Mouse (Mus musculus): ENCODE data around the gene Foxj3.

Foxj3 gene

DNA sequence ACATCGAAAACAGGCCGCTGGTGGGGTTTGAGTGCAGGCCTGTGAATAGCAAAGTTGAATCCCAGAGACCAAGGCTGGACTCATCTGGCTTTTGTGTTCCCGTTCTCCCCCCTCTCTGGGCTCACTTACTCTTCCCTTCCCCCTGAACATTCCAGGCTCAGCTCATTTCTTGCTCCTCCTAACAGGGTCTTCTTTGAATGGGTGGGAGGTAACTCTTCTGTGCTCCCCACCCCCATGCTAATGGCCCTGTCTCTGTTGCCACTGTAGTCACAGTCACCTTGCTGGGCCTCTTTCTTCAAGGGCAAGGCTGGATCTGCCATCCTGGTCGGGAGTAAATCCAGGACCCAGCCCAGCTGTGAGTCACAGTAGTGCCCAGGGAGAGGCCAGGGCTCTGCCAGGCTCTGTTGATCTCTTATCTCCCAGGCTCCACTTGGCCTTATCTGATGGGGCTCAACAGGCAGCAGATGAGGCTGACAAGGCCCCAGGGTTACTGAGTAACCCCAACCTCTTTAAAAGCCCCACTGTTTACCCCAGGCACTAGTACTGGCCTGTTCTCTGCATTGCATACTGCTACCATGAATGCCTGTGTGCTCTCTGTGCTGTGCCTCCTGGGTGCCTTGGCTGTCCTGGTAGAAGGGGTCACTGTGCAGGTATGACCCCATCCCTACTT, 100.5 kb downstream of the Foxj3 start, which contains the start of gene Guca2a:
Gene Guca2a (plus strand): TSS at position 529 of the 670 bp plus-strand sequence.
- peak; percentile 26 for DNase-seq (ENCODE audit: low spot score)

DNA sequence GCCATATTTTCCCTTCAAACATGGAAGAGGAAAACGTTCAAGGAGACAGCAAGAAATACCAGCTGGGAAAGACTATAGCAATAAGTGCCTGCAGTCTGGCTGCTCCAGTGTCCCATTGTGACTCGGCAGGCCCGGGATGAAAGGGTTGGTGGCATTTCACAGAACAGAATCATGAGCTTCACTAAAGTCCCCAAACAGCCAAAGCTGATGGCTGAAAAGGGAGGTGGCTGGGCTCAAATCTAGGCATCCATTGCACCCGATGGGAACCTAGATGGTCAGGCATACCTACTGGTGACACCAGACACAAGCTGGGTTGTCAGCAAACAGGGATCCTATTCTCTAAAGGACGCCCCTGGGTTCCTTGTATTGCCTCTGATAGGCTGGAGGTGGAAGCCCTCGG, 101.1 kb downstream of the Foxj3 start:
- DNase-seq (ENCODE audit: low spot score), result no peak

DNA sequence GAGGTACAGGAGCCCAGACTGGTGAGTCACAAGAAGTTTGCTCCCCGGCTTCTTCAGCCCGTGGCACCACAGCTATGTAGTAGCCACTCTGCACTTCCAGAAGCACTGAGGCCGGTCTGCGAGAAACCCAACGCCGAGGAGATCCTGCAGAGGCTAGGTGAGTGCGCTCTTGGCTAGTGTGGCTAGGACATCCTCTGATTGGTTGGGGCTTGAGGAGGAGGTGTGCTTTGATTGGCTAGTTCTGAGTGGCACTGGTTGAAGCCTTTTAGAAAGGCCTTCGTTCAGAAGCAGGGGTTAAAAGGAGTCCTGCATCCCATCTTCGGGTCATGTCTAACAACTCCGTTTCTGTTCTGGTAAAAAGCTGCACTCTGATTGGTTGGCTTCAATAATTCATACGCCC, 101.9 kb downstream of the Foxj3 start:
- DNase-seq (ENCODE audit: low spot score), result no peak

DNA sequence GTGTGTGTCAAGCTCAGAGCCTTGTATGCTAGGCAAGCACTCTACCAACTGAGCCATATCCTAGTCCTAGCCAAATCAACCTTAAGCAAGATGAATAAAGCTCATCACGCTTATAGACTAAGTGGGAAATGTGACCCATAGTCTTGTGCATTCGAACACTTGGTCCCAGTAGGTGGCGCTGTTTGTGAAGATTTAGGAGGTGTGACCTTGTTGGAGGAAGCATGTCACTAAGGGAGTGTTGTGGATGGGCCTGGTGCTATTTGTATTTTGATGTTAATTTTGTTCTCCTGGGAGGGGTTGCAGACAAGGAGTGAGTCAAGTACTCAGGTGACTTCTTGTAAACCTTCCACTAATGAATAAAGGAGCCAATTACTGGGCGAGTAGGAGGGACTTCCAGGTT, 105.9 kb downstream of the Foxj3 start:
- DNase-seq (ENCODE audit: low spot score), result no peak

DNA sequence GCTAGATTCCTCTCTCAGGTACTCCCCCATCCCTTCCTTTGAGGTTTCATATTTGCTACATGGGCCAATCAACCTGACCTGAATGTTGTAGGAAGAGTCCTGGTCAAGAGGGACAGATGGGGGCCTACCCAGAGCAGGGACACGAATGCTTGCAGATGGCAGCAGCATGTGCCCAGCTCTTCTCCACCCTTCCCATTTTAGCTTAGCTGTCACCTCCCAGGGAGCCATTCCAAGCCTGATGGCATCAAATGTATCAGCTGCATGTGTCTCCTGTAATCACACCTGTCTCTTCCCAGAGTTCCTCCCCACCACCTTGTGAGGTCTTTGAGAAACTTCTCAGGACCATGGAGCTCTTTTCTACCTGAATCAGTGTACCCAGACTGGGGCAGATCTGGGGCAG, 120.2 kb downstream of the Foxj3 start:
- DNase-seq (ENCODE audit: low spot score), result no peak

DNA sequence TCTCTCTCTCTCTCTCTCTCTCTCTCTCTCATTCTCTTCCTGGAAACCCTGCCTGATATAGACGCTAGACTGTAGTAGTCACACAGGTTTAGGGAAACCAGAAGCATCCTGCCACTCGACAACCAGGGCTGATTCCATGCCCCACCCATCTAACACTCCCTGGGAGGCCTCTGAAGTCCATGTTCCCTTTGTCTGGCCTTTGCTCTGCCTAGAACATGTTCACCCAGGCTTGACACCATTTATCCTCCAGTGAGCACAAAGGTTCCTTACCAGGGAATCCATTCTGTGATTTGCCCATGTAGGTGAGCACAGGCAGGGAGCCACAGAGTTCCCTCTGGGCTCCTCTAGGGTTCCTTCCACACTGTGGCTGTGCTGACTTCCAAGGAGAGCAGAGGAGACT, 121.4 kb downstream of the Foxj3 start:
- no peak for DNase-seq (ENCODE audit: low spot score)

DNA sequence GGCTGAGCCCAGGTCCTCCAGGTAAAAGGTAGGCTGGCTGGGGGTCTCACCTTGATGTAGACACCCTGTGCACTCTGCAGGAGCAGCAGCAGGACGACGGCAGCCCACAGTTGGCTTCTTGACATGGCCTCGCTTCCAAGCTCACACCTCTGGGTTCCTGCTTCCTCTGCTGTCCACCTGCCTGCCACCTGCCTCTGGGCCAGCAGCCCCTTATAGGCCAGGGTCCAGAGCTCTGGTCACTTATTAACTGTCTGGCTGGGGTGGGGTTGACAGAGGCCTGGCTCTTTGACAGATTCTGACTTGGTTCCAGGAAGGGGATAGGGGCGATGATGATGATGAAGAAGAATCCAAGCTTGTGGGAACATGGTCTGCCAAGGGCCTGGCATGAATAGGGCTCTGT, 121.9 kb downstream of the Foxj3 start, which contains the start of gene Guca2b:
Gene Guca2b (minus strand): TSS at position 224 of the 400 bp plus-strand sequence.
- no peak for DNase-seq (ENCODE audit: low spot score)

DNA sequence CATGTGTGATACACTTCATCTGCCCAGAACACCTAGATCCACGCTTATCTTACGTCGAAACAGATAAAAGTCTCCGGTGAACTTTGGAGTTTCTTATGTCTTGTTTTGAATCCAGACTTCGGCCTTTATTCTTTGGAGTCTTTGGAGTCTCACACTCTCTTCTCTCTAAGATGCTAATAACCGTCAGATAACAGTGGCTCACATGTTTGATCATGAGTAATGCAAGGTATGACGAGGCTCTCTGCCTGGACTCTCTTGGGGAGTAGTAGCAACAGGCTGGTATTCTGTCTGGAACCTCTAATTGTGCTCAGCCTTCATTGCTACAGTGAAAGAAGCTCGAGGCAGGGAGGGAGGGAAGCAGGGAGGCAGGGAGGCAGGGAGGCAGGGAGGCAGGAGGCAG, 123.2 kb downstream of the Foxj3 start:
- DNase-seq (ENCODE audit: low spot score), result no peak

DNA sequence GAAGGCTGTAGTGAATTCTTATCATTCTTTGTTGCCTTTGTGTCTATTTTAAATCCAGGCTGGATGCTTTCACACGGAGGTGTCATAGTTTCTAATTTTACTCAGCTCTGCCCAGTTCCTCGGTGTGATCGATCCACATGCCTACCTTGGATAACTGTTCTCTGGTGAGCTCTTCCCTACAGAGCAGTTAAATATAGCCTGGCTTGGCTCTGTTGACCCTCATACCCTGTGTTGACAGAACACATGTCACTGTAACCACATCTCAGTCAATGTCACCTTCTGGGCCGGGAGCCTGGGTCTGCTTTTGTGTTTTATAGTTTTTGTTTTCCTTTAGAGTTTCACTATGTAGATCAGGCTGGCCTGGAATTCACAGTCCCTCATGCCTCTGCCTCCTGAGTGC, 125.3 kb downstream of the Foxj3 start:
- DNase-seq (ENCODE audit: low spot score), result no peak

DNA sequence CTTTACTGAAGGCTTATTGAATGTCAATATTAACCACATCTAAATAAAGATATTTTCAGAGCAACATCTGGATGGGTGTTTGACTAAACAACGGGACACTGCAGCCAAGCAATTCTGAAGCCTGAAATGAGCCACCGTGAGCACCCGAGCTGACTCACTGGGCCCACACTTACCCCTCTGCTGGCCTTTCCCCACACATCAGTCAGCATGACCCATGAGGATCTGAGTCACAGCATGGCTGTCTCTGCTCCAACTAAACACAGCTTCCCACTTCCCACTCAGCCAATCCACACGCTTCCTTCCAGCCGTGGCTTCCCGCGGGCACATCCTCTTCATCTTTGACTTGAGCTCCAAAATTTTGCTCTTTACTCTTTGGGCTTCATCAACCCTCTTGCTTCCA, 126.2 kb downstream of the Foxj3 start:
- DNase-seq (ENCODE audit: low spot score), result no peak

- no peak for DNase-seq (ENCODE audit: low spot score)
Observed at GRCm38 (mm10) chr4:119663409-119664095, 126.7 kb downstream of the Foxj3 start.

GRCm38 (mm10) chr4:119665166-119665565, 128.4 kb downstream of the Foxj3 start:
- no peak for DNase-seq (ENCODE audit: low spot score)

- DNase-seq (ENCODE audit: low spot score), result no peak
Observed at GRCm38 (mm10) chr4:119666116-119666515, 129.3 kb downstream of the Foxj3 start.

- peak; percentile 40 for DNase-seq (ENCODE audit: low spot score)
Observed at GRCm38 (mm10) chr4:119667454-119667853, 130.7 kb downstream of the Foxj3 start.

GRCm38 (mm10) chr4:119668185-119668584, 131.4 kb downstream of the Foxj3 start:
- DNase-seq (ENCODE audit: low spot score), result no peak

DNA sequence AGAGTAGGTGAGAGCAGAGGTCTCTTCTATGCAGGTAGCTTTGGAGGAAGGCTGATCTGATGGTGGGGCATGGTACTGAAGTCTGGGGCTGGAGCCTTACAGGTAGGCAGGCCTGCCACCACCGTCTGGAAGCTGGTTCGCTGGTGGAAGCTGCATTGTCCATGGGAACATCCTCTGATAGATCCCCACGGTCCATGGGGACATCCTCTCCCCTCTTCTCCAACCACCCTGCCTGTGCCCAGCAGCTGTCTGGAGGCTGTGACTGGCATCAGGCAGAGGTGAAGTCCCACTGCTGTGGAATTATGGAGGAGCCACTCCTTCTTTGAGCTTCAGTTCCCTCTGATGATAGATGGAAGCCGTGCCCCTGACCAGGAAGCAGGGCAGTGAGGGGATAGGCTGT, 131.8 kb downstream of the Foxj3 start:
- DNase-seq (ENCODE audit: low spot score), result no peak

DNA sequence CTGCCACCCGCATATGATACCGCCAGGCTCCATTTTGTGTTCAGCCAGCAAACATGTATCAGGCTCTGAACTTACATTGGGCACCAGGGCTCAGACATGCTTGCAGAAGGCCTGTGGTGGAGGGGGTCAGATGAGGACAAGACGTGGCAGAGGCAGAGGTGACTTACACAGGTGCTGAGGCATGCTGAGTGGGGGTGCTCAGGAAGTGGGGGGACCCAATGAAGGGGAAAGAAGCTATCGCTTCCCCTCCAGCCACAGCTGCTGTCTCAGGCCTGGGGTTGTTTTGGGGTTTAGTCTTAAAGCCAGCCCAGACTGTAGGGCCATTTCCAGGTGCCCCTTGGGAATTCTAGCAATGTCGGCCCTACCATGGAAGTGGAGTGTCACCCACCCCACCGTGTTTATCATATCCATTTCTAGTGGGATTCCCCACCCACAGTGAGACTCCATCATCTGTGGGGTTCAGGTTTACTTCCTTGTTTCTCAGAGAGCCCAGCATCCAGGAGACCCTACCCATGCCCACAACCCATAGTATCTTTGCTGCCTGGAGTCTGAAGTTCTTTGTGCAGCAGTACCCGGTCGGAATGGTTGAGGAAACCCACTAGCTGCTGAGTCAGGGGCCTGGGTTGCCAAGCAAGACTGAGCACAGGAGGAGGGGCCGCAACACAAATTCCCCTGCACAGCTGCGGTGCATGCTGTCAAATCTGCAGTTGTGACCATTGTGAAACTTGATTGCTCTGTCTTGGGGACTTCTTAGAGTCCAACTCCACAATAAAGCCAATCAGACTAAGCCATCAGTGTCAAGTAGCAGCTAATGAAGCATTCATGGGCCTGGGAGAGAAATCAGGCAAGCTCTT, 132.8 kb downstream of the Foxj3 start:
- no peak for DNase-seq (ENCODE audit: low spot score)

- DNase-seq (ENCODE audit: low spot score), result no peak
Observed at GRCm38 (mm10) chr4:119670210-119670555, 133.4 kb downstream of the Foxj3 start.

- DNase-seq (ENCODE audit: low spot score), result no peak
Observed at GRCm38 (mm10) chr4:119670736-119671135, 133.9 kb downstream of the Foxj3 start.

- no peak for DNase-seq (ENCODE audit: low spot score)
Observed at GRCm38 (mm10) chr4:119671164-119671563, 134.4 kb downstream of the Foxj3 start.

GRCm38 (mm10) chr4:119672685-119673084, 135.9 kb downstream of the Foxj3 start:
- no peak for DNase-seq (ENCODE audit: low spot score)
